Mouse (Mus musculus) WW6 (cell line): ENCODE data around the gene 2810459M11Rik.
"Not testable (repeated sequence)": the region's sequence is repeated elsewhere in the genome, so short reads cannot be mapped to it uniquely, and the experiment has no call there.

Source experiments
- DNase-seq: peaks from one replicate; pipeline ENCODE4 v3.0.0-alpha.2; 2013; ENCODE audit warnings: low read depth, low spot score

Gene 2810459M11Rik

DNA sequence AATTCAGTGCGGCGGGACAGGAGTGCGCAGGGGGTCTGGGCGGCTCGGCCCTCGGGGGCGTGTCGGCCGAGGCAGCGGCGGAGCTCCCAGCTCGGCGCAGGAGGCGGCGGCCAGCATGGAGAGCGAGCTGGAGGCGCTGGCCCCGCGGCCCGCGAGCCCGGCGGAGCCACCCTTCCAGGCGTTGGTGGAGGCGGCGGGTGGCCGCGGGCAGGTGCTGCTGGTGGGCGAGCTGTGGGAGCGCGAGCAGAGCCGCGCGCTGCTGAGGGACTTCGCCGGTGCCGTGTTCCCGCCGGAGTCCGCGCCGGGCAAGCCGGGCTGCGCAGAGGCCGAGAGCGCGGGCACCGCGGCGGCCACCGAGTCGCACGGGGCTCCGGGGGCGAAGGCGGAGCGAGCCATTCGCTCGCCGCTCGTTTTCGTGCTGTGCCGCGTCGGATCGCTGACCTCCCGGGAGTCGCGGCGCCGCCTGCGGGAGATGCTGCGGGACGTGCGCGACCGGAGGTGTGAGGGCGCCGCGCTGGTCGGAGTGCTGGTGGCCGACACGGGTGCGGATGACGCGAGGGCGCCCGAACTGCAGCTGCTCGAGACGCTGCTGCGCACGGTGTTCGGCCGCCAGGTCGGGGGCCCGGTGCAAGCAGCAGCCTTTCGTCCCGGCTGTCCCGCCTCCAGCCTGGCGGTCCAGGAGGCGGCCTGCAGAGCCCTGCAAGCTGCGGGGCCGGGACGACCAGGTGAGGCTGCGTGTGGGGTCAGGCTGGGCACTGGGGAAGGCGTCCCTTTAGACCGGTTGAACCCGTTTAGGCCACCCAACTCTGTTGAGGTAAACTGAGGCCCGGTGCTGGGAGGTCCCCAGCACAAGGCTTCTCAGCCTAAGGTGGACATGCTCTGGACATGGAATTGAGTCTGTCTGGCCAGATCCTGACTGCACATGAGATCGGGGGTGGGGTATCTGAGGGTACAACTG, at the start of gene 2810459M11Rik:
Gene 2810459M11Rik (plus strand): TSS at position 16 of the 958 bp plus-strand sequence.
- no peak for DNase-seq

DNA sequence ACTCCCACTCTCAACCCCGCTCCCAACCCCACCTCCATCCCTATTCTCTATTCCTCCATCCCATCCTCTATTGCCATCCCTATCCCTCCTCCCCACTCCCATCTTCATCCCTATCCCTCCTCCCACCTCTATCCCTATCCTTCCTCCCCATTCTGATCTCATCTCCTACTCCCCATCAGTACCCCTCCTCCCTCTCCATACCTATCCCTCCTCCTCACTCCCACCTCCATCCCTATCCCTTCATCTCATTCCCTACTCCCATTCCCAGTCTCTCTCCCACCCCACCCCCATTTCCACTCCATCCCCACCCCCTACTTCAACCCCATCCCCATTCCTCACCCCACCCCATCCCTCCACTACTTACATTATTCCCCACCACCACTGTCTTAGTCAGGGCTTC, 48.4 kb upstream of the 2810459M11Rik start:
- DNase-seq, result no peak

DNA sequence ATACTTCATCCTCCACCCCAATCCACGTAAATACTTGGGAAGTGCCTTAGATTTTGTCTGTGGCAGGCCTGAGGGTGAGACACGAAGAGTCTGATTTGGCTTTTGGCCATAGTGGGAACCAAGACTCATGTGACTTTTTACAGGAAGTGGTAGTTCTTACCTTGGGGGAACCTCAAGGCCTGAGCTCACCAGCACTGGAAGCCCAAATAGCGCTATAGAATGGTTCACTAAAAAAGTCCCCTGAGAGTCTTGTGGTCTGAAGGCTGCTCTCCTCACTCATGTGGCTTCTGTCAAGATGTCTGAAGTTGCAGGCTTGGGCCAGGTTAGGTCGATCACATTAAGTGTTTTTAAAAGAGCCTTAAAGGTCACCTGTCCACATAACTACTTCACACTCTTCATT, 47.7 kb upstream of the 2810459M11Rik start:
- no peak for DNase-seq

DNA sequence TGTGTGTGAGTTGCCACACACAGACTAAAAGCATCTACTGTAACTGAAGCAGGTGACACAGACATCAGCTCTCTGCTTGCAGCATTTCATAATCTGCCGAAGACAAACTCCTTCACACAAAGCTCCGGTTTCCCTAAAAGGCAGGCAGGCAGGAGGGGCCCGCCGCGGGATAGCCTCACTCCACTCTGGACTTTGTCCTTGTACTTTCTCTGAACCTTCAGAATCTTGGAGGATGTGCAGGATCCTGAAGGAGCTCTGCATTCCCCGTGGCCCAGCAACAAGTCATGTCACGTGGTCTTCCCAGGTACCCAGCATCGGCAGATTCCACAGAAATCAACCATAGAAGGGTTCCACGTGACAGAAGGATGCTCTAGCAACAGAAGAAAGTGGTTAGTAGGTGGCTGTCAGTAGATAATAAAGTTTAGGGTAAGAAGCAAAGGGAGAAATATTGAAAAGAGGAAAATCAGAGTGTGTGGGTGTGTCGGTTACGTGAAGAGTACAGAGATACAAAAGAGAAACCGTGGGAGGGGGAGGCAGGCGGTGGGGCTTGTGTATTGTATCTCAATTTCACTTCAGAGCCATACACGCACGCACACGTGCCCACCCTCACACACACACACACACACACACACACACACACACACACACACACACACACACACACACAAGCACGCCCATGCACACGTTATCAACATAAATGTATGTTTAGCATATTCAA, 45.7 kb upstream of the 2810459M11Rik start:
- no peak for DNase-seq

DNA sequence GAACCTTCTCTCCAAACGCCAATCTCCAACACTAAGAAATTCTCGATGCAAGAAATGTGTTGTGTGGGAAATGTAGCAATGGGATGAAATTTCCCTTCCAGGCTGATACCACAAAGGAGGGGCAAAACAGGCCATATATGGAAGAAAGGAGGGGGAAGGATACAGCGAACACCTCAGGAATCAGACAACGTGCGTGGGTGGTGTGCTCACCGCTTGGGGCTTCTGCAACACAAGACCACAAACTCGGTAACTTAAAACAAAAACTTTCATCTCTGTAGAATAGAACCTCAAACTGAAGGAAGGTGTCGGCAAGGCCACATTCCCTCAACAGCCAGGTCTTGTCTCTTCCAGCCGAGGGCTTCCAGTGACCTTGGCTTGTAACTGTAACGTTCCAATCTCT, 40.1 kb upstream of the 2810459M11Rik start:
- no peak for DNase-seq

DNA sequence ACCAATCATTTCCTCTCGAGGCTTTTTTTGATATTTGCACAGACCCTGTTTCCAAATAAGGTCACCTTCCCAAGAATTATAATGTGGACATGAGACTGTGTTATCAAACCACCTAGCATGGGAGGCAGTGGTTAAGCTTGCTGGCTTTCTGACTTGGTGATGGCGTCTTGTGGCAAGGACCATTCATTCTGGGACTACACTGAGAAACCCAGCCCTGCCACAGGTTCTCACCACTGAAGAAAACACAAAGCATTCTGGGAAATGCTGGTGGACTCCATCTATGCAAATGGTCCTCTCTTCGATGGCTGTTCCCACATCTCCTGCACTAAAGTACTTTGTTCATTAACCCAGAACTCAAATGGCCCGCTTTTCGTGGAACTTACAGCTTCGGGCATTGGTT, 39.6 kb upstream of the 2810459M11Rik start:
- DNase-seq, result no peak

DNA sequence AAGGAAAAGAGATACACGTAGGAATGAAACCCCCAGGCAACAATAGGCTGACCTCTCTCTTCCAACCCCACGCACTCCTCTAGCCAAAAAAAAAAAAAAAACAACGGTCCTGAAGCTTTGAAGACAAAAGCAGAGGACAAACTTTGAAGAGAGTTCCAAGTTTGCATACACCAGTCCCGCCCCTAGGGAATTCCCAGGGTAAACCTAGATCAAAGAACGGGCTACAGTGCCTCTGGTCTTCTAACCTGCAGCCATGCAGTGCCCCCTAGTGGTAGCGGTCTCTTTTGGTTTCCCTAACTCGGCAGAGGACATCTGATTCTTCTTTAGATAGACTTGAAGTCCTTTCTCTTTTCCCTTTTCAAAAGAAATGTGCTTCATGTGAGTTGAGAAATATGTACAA, 37.9 kb upstream of the 2810459M11Rik start:
- peak; percentile 82 for DNase-seq

DNA sequence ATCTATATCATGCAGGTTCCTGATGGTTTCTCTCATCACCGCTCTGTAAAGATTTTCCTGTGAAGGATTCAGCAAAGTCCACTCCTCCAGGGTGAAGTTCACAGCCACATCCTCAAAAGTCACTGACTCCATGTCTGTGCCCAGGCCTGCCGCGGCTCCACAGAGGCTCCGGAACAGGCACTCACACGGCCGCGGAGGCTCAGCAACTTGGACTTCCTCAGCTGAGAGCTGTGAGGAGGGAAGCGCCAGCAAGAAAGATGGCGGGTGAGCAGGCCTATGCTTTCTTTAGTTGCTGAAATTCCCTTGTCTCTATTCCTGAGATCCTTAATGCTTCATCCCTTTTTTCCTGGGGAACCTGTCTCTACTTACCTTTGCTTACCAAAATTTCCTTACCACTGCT, 29.9 kb upstream of the 2810459M11Rik start:
- not testable (repeated sequence) for DNase-seq

DNA sequence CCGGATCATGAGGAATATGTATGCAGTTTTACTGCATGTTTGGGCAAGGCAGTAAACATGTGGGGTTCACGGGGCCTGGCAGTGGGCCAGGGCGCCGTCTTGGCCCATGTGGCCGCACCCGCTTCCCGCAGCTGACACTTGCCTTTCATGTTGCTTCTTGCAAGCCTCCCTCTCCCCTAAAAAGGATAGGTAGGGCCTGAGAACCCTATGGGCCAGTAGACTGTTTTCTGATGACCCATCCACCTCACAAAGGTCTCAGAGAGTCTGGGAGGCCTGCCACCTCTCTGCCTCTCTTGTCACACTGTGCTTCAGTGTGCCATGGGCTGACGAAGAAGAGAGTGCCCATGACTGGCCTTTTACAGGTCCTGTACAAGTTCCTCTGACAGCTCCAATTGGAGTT, 29.1 kb upstream of the 2810459M11Rik start, which contains the start of gene Spata3:
Gene Spata3 (plus strand): TSS at position 301 of the 400 bp plus-strand sequence.
- DNase-seq, result no peak

DNA sequence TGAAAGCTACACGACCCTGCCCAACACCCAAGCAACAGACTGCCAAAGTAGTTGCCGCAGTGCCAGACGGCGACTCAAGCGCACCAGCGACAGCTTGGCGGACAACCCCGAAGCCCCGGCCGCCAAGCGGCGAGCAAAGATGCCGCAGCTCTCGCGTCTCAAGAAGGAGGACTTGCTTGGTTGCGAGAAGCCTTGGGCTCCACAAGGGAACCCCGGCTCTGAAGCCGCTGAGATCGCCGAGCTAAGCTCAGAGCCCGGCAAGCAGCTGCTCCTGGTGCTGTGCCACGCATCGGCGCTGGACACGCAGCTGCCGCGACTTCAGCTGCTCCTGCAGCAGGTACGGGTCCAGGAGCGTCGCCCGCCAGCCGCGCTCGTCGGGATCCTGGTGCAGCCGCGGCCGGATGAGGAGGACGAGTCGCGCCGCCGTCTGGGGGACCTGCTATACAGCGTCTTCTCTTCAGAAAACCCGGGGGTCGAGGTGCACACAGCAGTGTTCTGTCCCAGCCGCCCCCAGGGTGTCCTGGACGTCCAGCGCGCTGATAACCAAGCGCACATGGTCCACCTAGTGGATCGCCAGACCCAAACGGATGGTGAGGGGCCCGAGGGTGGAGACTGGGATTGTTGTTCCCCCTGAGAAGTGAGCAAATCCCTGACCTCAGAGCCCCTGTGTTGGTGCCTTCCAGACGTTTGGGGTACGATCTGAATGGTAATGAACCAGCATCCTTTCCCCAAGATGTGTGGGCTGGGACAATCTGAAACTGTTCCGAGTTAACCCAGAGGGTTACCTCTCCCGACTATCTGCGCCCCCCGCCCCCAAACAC, 27.2 kb upstream of the 2810459M11Rik start:
- peak; percentile 59 for DNase-seq

DNA sequence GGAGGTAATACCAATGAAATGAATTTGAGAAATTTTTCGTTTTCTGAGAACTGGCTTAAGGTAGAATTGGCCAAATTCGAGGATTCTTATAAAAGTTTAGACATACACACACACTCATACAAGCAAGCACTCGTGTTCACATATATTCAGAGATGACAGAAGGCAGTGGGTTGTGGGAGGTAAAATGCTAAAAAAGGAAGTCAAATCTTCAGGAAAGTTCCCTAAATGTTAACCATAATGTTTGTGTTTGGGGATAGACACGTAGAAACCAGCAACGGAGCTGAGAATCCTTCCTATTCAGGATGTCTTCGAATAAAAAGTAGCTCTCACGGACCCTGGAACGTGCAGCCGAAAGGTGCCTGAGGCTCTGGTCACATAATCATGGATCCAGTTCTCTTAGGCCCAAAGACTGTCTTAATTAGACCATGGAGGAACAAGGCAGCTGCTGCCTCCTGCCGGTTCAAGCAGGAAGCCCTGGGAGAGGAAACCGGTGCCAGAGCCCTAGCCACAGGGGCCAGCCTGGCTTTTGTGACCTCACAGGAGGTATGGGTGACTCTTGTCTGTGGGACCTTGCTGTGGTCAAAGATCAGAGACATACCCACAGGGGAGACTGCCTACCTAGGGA, 24.2 kb upstream of the 2810459M11Rik start:
- no peak for DNase-seq

DNA sequence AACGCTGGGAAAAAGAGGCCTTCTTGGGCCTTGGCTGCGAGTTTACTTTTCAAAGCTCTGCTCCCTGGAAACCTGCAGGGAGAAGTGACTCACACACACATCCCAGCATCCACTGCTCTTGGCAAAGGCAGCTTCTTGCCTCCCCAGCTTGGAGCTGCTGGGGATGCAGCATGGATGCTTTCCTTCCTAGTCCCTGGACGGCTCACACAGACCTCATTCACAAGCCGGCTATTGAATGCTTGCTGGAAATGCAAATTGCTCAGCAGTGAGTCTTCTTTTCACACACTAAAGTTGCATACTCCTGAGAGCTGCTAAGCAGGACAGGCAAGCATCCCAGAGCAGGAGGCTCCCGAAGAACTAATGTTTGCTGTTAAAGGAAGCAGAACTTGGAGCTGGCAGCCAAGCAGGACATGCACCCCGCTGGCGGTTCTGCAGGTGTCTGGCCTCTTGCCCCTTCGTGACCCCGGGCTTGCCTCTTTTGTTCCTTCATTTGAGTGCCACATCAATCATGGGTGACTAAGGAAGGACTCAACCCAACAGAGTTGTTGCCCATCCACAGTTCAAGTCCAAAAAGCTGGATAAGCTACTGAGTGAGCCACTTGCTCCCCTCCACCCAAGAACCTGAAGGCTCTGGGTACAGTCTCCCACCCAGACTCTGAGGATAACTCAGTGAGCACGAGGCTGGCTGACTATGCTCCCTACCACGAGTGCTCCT, 13.2 kb upstream of the 2810459M11Rik start:
- no peak for DNase-seq

DNA sequence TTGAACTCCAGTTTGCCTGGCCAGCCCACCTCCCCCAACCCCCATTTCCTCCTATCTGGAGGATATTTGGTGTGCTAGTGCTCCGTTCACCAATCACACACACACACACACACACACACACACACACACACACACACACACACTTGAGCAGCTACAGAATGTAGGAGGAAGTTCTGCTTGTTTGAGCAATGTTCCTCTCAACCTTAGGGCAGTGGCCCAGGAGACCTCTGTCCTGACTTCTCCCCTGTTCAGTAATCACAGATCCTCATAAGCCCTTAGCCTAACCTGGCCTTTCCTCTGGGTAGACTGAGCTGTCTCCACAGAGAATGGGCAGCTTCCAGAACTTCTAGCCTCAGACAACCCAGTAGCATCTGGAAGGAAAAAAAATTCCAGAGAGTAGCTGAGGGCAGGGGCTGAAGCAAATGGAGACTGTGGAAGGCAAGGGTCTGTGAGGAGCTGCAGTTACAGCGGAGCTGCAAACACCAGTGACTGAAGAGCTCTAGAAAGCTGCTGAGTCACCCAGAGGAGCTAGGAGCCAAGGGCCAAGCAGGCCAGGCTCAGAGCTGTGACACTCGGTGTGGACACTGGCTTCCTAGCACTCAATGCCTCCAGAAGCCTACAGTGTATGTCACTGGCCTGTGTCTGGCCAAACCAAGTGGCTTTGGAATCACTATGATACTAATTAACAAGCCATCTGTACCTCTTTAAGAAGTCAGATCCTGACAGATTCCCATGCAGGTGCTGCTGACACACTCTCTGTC, 7.3 kb upstream of the 2810459M11Rik start:
- DNase-seq, result no peak

DNA sequence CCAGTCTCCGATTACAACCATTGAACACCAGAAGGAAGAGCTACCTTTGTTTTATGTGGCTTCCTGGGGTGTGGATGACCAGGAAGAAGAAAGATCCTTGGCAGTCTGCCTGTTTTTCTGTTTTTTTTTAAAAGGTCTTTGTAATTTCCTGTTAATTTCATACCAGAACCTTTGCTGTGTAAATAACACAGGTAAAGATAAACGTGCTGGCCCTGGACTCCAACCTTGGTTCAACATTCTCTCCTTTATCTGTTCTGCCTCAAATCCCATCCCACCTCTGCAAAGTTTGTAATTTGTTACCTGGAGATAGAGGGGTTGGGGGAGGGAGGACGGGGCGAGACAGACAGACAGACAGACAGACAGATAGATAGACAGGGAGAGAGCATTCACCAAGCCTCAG, 5.5 kb upstream of the 2810459M11Rik start:
- DNase-seq, result no peak

DNA sequence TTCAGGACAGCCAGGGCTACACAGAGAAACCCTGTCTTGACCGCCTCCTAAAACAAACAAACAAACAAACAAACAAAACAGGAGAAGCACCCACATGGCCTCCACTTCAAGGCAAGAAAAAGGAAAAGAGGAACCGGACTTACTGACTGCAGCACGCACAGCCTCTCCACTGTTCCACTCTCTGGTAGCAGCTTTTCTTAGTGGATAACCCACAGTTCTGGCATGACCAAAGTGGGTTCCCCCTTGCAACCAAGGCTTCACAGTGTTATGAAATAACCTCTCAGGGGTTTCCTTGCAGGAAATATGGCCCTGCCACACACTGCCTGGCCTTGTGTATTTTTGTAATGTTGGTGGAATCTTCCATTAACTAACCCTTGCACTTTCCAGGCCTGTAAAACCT, 4.8 kb upstream of the 2810459M11Rik start:
- no peak for DNase-seq

DNA sequence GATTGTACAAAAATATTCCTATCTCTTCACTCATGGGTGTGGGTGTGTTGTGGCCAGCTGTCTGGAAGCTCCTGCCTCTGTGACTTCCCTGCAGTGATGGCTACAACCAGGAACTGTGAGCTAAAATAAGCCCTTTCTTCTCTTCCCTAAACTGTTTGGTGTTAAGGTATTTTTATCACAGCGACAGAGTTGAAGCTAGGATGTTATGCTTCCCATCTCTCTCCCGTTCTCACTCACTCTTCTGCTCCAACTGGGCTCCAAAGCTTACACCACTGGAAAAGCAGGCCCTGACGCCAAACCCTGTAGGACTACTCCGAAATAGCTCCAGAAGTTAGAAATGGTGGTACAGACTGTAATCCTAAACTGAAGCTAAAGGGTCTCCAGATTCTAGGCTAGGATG, 607 bp upstream of the 2810459M11Rik start:
- DNase-seq, result no peak

DNA sequence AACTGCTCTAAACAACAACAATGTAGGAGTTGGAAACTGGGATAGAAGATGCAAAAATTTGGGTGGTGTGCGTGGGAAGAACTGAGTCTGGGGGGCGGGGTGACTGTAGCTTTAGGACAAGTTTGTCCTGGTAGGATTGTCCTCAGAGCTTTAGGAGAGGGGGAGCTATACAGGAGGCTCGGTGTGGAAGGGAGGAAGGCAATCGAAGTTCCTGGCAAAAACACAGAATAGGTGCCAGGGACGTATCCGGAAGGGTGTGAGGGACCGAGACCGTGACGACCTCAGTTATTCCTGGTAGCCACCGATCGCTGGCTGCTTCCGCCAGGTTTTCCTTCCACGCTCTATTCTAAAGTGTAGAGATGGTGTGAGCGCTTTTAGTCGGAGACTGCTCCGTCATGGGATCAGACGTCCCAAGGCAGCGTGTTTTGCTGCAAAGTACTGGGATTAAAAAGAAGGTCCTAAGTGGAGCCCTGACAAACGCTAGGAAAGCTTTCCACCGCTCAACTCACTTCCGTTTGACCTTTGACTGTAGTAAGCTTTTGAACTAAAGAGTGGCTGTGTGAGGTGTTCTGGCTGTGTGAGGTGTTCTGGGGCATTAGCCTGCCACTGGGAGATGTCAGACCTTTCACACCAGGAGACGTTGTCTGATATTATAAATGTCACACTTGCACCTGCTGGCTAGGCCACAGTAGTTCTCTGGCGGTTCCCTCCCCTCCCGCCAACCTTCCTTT, 1.3 kb downstream of the 2810459M11Rik start:
- DNase-seq, result no peak

DNA sequence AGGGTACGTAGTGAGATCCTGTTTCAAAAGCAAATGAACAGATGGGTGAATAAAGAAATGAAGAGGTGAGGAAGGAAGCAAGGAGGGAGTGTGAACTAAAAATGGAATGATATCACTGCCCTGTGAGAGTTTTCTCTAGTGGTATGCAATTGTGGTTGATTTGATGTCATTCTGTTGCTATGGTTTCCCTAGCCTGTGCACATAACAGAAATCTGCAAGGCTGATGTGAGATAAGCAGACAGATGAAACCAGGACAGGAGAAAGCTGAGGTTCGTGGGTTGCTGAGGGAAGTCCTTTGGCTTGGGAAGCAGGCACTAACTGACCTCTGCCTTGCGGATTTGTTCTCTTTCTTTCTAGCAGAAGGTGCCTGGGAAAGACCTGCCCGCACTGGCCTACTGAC, 2.6 kb downstream of the 2810459M11Rik start:
- no peak for DNase-seq

DNA sequence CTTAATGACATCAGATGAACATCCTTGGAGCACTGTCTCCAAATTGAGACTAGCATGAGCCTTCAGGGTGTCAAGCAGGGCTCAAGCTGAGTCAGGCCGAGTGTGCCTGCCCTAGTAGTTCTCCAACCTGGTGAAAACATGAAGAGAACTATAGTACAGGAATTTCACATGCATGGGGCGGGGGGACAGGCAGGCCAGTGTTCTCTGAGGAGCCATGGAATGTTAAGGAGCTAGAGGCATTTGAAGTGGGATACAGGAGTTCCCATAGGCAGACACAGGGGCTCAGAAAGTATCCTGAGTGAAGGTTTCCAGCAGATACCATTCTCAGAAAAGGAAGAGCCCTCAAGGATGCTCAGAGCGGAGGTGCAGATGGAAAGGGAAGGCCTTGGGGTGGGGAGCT, 3.1 kb downstream of the 2810459M11Rik start:
- no peak for DNase-seq
